Mouse (Mus musculus): Measurements from ENCODE around the gene Rassf4.

DNA sequence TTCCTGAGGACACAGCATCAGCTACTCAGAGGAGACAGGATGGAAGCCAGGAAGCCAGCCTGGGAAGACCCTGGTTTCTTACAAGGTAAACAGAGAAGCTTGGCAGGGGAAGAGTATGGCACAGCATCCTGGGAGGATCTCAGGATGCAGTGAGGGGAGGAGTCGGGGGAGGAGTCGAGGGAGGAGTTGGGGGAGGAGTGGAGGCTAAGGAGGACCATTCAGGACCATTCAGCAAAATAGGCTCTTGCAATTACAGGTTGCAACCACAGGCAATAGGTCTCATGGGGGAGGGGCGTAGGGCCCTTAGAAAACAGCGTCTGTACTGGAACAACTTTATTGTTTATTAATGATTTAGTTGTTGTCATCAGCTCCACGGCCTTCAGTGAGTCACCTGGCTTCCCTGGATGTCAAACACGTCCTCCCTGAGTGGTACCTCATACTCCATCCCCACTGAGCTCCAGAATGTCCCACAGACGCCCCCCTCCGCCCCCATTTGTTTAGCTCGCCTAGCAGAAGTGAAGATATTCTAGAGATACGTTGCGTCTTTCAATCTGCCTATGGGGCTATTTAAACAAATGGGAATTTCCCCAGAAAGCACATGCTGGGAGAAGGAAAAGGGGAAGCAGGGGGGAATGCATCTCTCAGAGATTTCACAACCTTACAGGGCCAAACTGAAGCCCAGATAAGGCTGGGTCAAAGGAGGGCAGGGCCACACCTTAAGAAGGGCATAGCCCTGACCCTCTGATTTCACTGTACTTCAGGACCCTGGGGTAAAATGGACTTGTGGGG is 4.9 kb downstream of the Rassf4 start:
- TF ChIP-seq POLR2A (IDR thresholded peaks at IDR 0.05; ENCODE audit: low read depth, low read length) (no peak), ZKSCAN1 (IDR thresholded peaks at IDR 0.05; ENCODE audit: borderline replicate concordance, low read depth, low read length) (no peak), EP300 (IDR thresholded peaks at IDR 0.05; ENCODE audit: low read length) (peak; percentile 41; the same call in 1 of the 2 replicates), MAFK (IDR thresholded peaks at IDR 0.05; ENCODE audit: insufficient replicate concordance, low read length) (peak; percentile 32; the same call in 1 of the 2 replicates), CTCF (conservative IDR thresholded peaks at IDR 0.05 in 1 of 2, IDR thresholded peaks at IDR 0.05 in 1 of 2; ENCODE audit: low read depth in 2 of 2, low read length in 2 of 2) (no peak), GABPA (IDR thresholded peaks at IDR 0.05; ENCODE audit: insufficient replicate concordance, low read depth, low read length) (no peak), PAX5 (IDR thresholded peaks at IDR 0.05; ENCODE audit: low read length) (no peak), POLR2AphosphoS2 (IDR thresholded peaks at IDR 0.05; ENCODE audit: low read depth, low read length) (no peak), MXI1 (IDR thresholded peaks at IDR 0.05; ENCODE audit: low read depth, low read length) (peak; percentile 43; the same call in 1 of the 2 replicates), E2F4 (IDR thresholded peaks at IDR 0.05; ENCODE audit: insufficient replicate concordance, low read depth, low read length) (no peak), USF1 (IDR thresholded peaks at IDR 0.05; ENCODE audit: low read depth, low read length) (no peak), JUND (conservative IDR thresholded peaks at IDR 0.05; ENCODE audit: low read depth, low read length) (no peak)

Data from CH12.LX (cell line).